Mouse (Mus musculus) forebrain, embryonic 13.5 days (tissue): ENCODE measurements around the gene Arl6ip1. TPM values are rescaled to one million over a fixed set of nuclear protein-coding genes. Genes with fewer than 3 reads are reported as not detected.
A peak's percentile ranks its signal among the peaks of the same experiment; 100 is the strongest.

Experiments used
- ATAC-seq: fragments of 200-750 bp; cut with Nextera tagmentation; 2 replicates; pipeline ENCODE4 v1.8.0; 2017
- H3K27ac ChIP-seq: fragments of 300-500 bp; sonication (generic); 2 replicates; pipeline ENCODE4 v1.5.1; 2015; ENCODE audit warnings: inconsistent platforms, mild to moderate bottlenecking, moderate library complexity
- H3K27me3 ChIP-seq: fragments of 300-500 bp; sonication (generic); 2 replicates; pipeline ENCODE4 v1.6.1; 2015; ENCODE audit warnings: mild to moderate bottlenecking, inconsistent platforms
- H3K36me3 ChIP-seq: fragments of 300-500 bp; sonication (generic); 2 replicates; pipeline ENCODE4 v1.6.1; 2015; ENCODE audit warnings: mild to moderate bottlenecking, inconsistent platforms; ENCODE audit not compliant: poor library complexity, severe bottlenecking
- H3K4me1 ChIP-seq: fragments of 300-500 bp; sonication (generic); 2 replicates; pipeline ENCODE4 v1.6.1; 2015; ENCODE audit warnings: inconsistent platforms
- H3K4me2 ChIP-seq: fragments of 300-500 bp; sonication (generic); 2 replicates; pipeline ENCODE4 v1.6.1; 2015; ENCODE audit warnings: inconsistent platforms, mild to moderate bottlenecking, moderate library complexity
- H3K4me3 ChIP-seq: fragments of 300-500 bp; sonication (generic); 2 replicates; pipeline ENCODE4 v1.5.1; 2015; ENCODE audit warnings: mild to moderate bottlenecking, inconsistent platforms
- H3K9ac ChIP-seq: fragments of 300-500 bp; sonication (generic); 2 replicates; pipeline ENCODE4 v1.6.1; 2015; ENCODE audit warnings: mild to moderate bottlenecking, inconsistent platforms
- H3K9me3 ChIP-seq: fragments of 300-500 bp; sonication (generic); replicated peaks from 2 replicates; pipeline ENCODE4 v1.6.1; 2016; ENCODE audit warnings: inconsistent platforms
- WGBS: fragments of 180-500 bp; shearing (Covaris S2); methylation state at CpG from one replicate; pipeline ENCODE4 v1.1.7; 2015; 5-methylcytosine and 5-hydroxymethylcytosine counted together
- polyA plus RNA-seq: library from polyadenylated mRNA; unstranded; fragments of >200 nt; fragmentation: Nextera tagmentation; extraction: Ambion mirVana; gene quantifications from 2 replicates; pipeline ENCODE4 v1.2.1, GENCODE M21; 2015

Gene Arl6ip1
- polyA plus RNA-seq, 1 experiment from 2014 or later, result 753 TPM

- Histone ChIP-seq H3K4me1 (peaks cover 41% of the 10 kb centered on the region), H3K9ac (peak overlapping the region; percentile 45; the same call in 1 of the 2 replicates), H3K4me3 (no peak overlapping the region; the same call in 1 of the 2 replicates), H3K27me3 (no peaks in the 10 kb centered on the region), H3K27ac (no peak overlapping the region), H3K9me3 (no peaks in the 10 kb centered on the region), H3K36me3 (peaks cover 46% of the 10 kb centered on the region), H3K4me2 (peak overlapping the region; percentile 80)
- 75% methylated on average over 11 of the region's 11 CpGs for WGBS
- no peak for ATAC-seq
Measured at GRCm38 (mm10) chr7:118126219-118126875, 3.1 kb downstream of the Arl6ip1 start.

- no peak for ATAC-seq
- Histone ChIP-seq H3K27me3 (no peaks in the 10 kb centered on the region), H3K9ac (no peak overlapping the region), H3K4me1 (peaks cover 41% of the 10 kb centered on the region), H3K9me3 (no peaks in the 10 kb centered on the region), H3K36me3 (peaks cover 52% of the 10 kb centered on the region), H3K4me3 (no peak overlapping the region), H3K4me2 (no peak overlapping the region), H3K27ac (no peak overlapping the region)
Measured at GRCm38 (mm10) chr7:118125736-118126135, 3.7 kb downstream of the Arl6ip1 start.

GRCm38 (mm10) chr7:118123512-118124411 is 5.7 kb downstream of the Arl6ip1 start:
- Histone ChIP-seq H3K36me3 (peaks cover 71% of the 10 kb centered on the region), H3K27ac (no peak overlapping the region), H3K9me3 (no peaks in the 10 kb centered on the region), H3K9ac (no peak overlapping the region), H3K4me1 (peaks cover 35% of the 10 kb centered on the region), H3K4me3 (no peak overlapping the region), H3K27me3 (no peaks in the 10 kb centered on the region), H3K4me2 (no peak overlapping the region)
- ATAC-seq, result no peak
- 92% methylated on average over 4 of the region's 4 CpGs for WGBS

- 95% methylated on average over 7 of the region's 7 CpGs for WGBS
- Histone ChIP-seq H3K36me3 (peaks cover 83% of the 10 kb centered on the region), H3K27ac (no peak overlapping the region), H3K4me1 (peaks cover 22% of the 10 kb centered on the region), H3K9ac (no peak overlapping the region), H3K4me3 (no peak overlapping the region), H3K9me3 (no peaks in the 10 kb centered on the region), H3K27me3 (no peaks in the 10 kb centered on the region), H3K4me2 (no peak overlapping the region)
- no peak for ATAC-seq
Measured at GRCm38 (mm10) chr7:118122235-118122634, 7.2 kb downstream of the Arl6ip1 start.

- no peak overlapping the region for H3K4me3 ChIP-seq
- no peak for ATAC-seq
- H3K27ac ChIP-seq, result no peak overlapping the region
- no peaks in the 10 kb centered on the region for H3K9me3 ChIP-seq
- no peak overlapping the region for H3K4me2 ChIP-seq
- peaks cover 70% of the 10 kb centered on the region for H3K36me3 ChIP-seq
- H3K9ac ChIP-seq, result no peak overlapping the region
- 0 out of 2 replicates have a peak, but pooled peaks cover 10% of the 10 kb centered on the region for H3K4me1 ChIP-seq
- H3K27me3 ChIP-seq, result no peaks in the 10 kb centered on the region
- 81% methylated on average over 1 of the region's 1 CpGs for WGBS
Measured at GRCm38 (mm10) chr7:118120654-118121053, 8.8 kb downstream of the Arl6ip1 start.

- no peak overlapping the region for H3K9ac ChIP-seq
- no peaks in the 10 kb centered on the region for H3K9me3 ChIP-seq
- no peak overlapping the region for H3K4me3 ChIP-seq
- H3K36me3 ChIP-seq, result peaks cover 68% of the 10 kb centered on the region
- WGBS, result 87% methylated on average over 5 of the region's 5 CpGs
- H3K4me2 ChIP-seq, result no peak overlapping the region
- ATAC-seq, result no peak
- no peak overlapping the region for H3K27ac ChIP-seq
- no peaks in the 10 kb centered on the region for H3K27me3 ChIP-seq
- H3K4me1 ChIP-seq, result peaks cover 13% of the 10 kb centered on the region
Measured at GRCm38 (mm10) chr7:118119946-118120345, 9.5 kb downstream of the Arl6ip1 start.

- Histone ChIP-seq H3K27ac (no peak overlapping the region), H3K27me3 (no peaks in the 10 kb centered on the region), H3K36me3 (peaks cover 68% of the 10 kb centered on the region), H3K4me2 (no peak overlapping the region), H3K9me3 (no peaks in the 10 kb centered on the region), H3K9ac (no peak overlapping the region), H3K4me3 (no peak overlapping the region), H3K4me1 (peaks cover 18% of the 10 kb centered on the region)
- ATAC-seq, result no peak
- 42% methylated on average over 2 of the region's 2 CpGs for WGBS
Measured at GRCm38 (mm10) chr7:118119142-118119541, 10.3 kb downstream of the Arl6ip1 start.

- Histone ChIP-seq H3K36me3 (peaks cover 70% of the 10 kb centered on the region), H3K4me1 (peaks cover 25% of the 10 kb centered on the region), H3K9me3 (no peaks in the 10 kb centered on the region), H3K9ac (no peak overlapping the region), H3K27ac (no peak overlapping the region), H3K4me3 (no peak overlapping the region), H3K4me2 (no peak overlapping the region), H3K27me3 (no peaks in the 10 kb centered on the region)
- 86% methylated on average over 3 of the region's 3 CpGs for WGBS
- no peak for ATAC-seq
Measured at GRCm38 (mm10) chr7:118118426-118118825, 11.0 kb downstream of the Arl6ip1 start.

GRCm38 (mm10) chr7:118117539-118118210 is 11.8 kb downstream of the Arl6ip1 start:
- no peak for ATAC-seq
- Histone ChIP-seq H3K36me3 (peaks cover 70% of the 10 kb centered on the region), H3K4me2 (no peak overlapping the region), H3K27me3 (no peaks in the 10 kb centered on the region), H3K4me3 (no peak overlapping the region), H3K9ac (no peak overlapping the region), H3K27ac (peak overlapping the region; percentile 57), H3K9me3 (no peaks in the 10 kb centered on the region), H3K4me1 (peaks cover 32% of the 10 kb centered on the region)
- WGBS, result 50% methylated on average over 4 of the region's 4 CpGs

GRCm38 (mm10) chr7:118116787-118117538 is 12.5 kb downstream of the Arl6ip1 start:
- Histone ChIP-seq H3K9ac (peak overlapping the region; percentile 68; the same call in 1 of the 2 replicates), H3K4me1 (peaks cover 40% of the 10 kb centered on the region), H3K4me2 (peak overlapping the region; percentile 97), H3K4me3 (peak overlapping the region; percentile 96), H3K9me3 (no peaks in the 10 kb centered on the region), H3K36me3 (peaks cover 70% of the 10 kb centered on the region), H3K27me3 (no peaks in the 10 kb centered on the region), H3K27ac (peak overlapping the region; percentile 57)
- ATAC-seq, result 0 out of 2 replicates have a peak, but pooled peaks have one; percentile 3
- WGBS, result 13% methylated on average over 8 of the region's 8 CpGs

GRCm38 (mm10) chr7:118115877-118116568 is 13.4 kb downstream of the Arl6ip1 start, which contains the start of gene Rps15a:
Rps15a (minus strand) TSS chr7:118116188.
- Histone ChIP-seq H3K4me3 (peak within 1 kb of the TSS; percentile 96), H3K4me1 (peaks cover 49% of the 10 kb centered on the region), H3K9ac (peak within 1 kb of the TSS; percentile 99), H3K4me2 (peak within 1 kb of the TSS; percentile 97), H3K27ac (peak within 1 kb of the TSS; percentile 87), H3K27me3 (no peaks in the 10 kb centered on the region), H3K36me3 (peaks cover 70% of the 10 kb centered on the region), H3K9me3 (no peaks in the 10 kb centered on the region)
- under 1% methylated on average over 40 of the region's 40 CpGs for WGBS
- peak; percentile 84 for ATAC-seq
